Mouse (Mus musculus) ES-Bruce4 (cell line): ENCODE data around the gene Vps35l. TPM values are rescaled to one million over a fixed set of nuclear protein-coding genes. Genes with fewer than 3 reads are reported as not detected.

Experiments used
- H3K27ac ChIP-seq: 2 replicates; pipeline ENCODE4 v1.5.1; 2012; ENCODE audit warnings: low read length, inconsistent platforms; ENCODE audit not compliant: insufficient read depth
- H3K27me3 ChIP-seq: 2 replicates; pipeline ENCODE4 v1.6.1; 2012; ENCODE audit warnings: mild to moderate bottlenecking, low read length, inconsistent platforms; ENCODE audit not compliant: control insufficient read depth, poor library complexity, insufficient read depth, severe bottlenecking
- H3K36me3 ChIP-seq: 2 replicates; pipeline ENCODE4 v1.6.1; 2012; ENCODE audit warnings: inconsistent platforms, mild to moderate bottlenecking, low read length, moderate library complexity; ENCODE audit not compliant: control insufficient read depth, poor library complexity, insufficient read depth, severe bottlenecking
- H3K4me1 ChIP-seq: one replicate; pipeline ENCODE4 v1.8.1; 2011; ENCODE audit warnings: low read length; ENCODE audit not compliant: control insufficient read depth, insufficient read depth
- H3K4me3 ChIP-seq: 2 replicates; pipeline ENCODE4 v1.5.1; 2011; ENCODE audit warnings: low read depth, mild to moderate bottlenecking, low read length
- H3K9ac ChIP-seq: 2 replicates; pipeline ENCODE4 v1.6.1; 2012; ENCODE audit warnings: low read depth, mild to moderate bottlenecking, inconsistent platforms; ENCODE audit not compliant: poor library complexity, severe bottlenecking
- H3K9me3 ChIP-seq: replicated peaks from 2 replicates; pipeline ENCODE4 v1.6.1; 2012; ENCODE audit warnings: mild to moderate bottlenecking, low read length, inconsistent platforms; ENCODE audit not compliant: control insufficient read depth, poor library complexity, insufficient read depth, severe bottlenecking
- CTCF ChIP-seq: IDR thresholded peaks from one replicate; pipeline ENCODE4 v1.8.1; 2011; ENCODE audit warnings: low read depth, low read length
- EP300 ChIP-seq: IDR thresholded peaks from 2 replicates; pipeline ENCODE4 v1.6.1; 2011; ENCODE audit warnings: low read depth, low read length; ENCODE audit not compliant: insufficient read depth
- POLR2A ChIP-seq: IDR thresholded peaks from one replicate; pipeline ENCODE4 v1.8.1; 2011; ENCODE audit warnings: low read length; ENCODE audit not compliant: insufficient read depth
- polyA plus RNA-seq: library from polyadenylated mRNA; stranded (reverse); fragments of >200 nt; gene quantifications from 2 replicates; pipeline ENCODE4 v1.2.4, GENCODE M21; 2011; ENCODE audit warnings: low read depth; ENCODE audit not compliant: missing spikeins, insufficient read depth, insufficient read length

Vps35l gene
- polyA plus RNA-seq, 1 experiment, result 54.7 TPM

GRCm38 (mm10) chr7:118740532-118741338 is 709 bp downstream of the Vps35l start:
- H3K36me3 ChIP-seq, result no peaks in the 10 kb centered on the region; the same call in 1 of the 2 replicates
- H3K9ac ChIP-seq, result peak overlapping the region; percentile 29; the same call in 1 of the 2 replicates
- TF ChIP-seq EP300, result no peak
- TF ChIP-seq POLR2A, result peak; percentile 8
- peak overlapping the region; percentile 91 for H3K4me3 ChIP-seq
- no peaks in the 10 kb centered on the region for H3K27me3 ChIP-seq
- H3K9me3 ChIP-seq, result no peaks in the 10 kb centered on the region
- no peak overlapping the region for H3K27ac ChIP-seq
- no peaks in the 10 kb centered on the region for H3K4me1 ChIP-seq

GRCm38 (mm10) chr7:118742278-118742677 is 2.3 kb downstream of the Vps35l start:
- no peaks in the 10 kb centered on the region for H3K36me3 ChIP-seq
- H3K9me3 ChIP-seq, result no peaks in the 10 kb centered on the region
- H3K27ac ChIP-seq, result no peak overlapping the region
- H3K4me3 ChIP-seq, result no peak overlapping the region
- no peaks in the 10 kb centered on the region for H3K27me3 ChIP-seq
- H3K4me1 ChIP-seq, result no peaks in the 10 kb centered on the region
- H3K9ac ChIP-seq, result no peak overlapping the region
- TF ChIP-seq EP300 (no peak), POLR2A (no peak), CTCF (no peak)

GRCm38 (mm10) chr7:118744766-118745165 is 4.7 kb downstream of the Vps35l start:
- Histone ChIP-seq H3K4me1 (no peaks in the 10 kb centered on the region), H3K27ac (no peak overlapping the region), H3K9me3 (no peaks in the 10 kb centered on the region), H3K9ac (no peak overlapping the region), H3K36me3 (0 out of 2 replicates have a peak, but pooled peaks cover 2% of the 10 kb centered on the region), H3K4me3 (no peak overlapping the region), H3K27me3 (no peaks in the 10 kb centered on the region)
- no peak for TF ChIP-seq EP300
- no peak for TF ChIP-seq CTCF
- no peak for TF ChIP-seq POLR2A

- H3K4me3 ChIP-seq, result no peak overlapping the region
- no peaks in the 10 kb centered on the region for H3K27me3 ChIP-seq
- TF ChIP-seq CTCF (no peak), POLR2A (no peak), EP300 (no peak)
- H3K9me3 ChIP-seq, result no peaks in the 10 kb centered on the region
- 0 out of 2 replicates have a peak, but pooled peaks cover 3% of the 10 kb centered on the region for H3K36me3 ChIP-seq
- no peak overlapping the region for H3K27ac ChIP-seq
- no peak overlapping the region for H3K9ac ChIP-seq
- H3K4me1 ChIP-seq, result no peaks in the 10 kb centered on the region
Observed at GRCm38 (mm10) chr7:118747891-118748672, 8.1 kb downstream of the Vps35l start.

- 0 out of 2 replicates have a peak, but pooled peaks cover 3% of the 10 kb centered on the region for H3K36me3 ChIP-seq
Observed at GRCm38 (mm10) chr7:118749706-118750105, 9.7 kb downstream of the Vps35l start.

More at GRCm38 (mm10) chr7:118749706-118750105, 9.7 kb downstream of the Vps35l start:
- Histone ChIP-seq H3K27me3 (no peaks in the 10 kb centered on the region), H3K4me1 (no peaks in the 10 kb centered on the region), H3K27ac (no peak overlapping the region), H3K9ac (no peak overlapping the region), H3K4me3 (no peak overlapping the region), H3K9me3 (no peaks in the 10 kb centered on the region)
- TF ChIP-seq EP300 (no peak), CTCF (no peak), POLR2A (no peak)
